Mouse (Mus musculus): ENCODE results near the gene H2-Ab1.

DNA sequence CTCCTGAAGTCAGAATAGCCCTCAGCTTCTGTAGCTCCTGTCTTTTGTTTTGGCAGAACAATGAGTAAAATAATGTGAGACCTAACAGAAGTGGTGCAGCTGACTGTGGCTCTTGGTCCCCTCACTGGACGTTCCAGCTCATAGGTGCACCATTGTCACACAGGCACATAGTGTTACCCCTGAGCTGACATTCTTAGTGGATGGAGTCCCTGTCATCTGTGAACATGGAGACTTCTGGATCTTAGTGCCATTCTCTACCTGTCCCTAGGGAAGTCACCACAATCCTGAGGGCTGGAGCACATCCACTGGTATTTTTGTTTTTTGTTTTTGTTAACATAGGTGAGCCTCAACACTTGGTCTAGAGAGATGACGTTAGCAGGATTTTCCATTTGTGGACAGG, 13.5 kb downstream of the H2-Ab1 start:
- TF ChIP-seq GATA1 (IDR thresholded peaks at IDR 0.05; ENCODE audit: borderline replicate concordance, low read length) (no peak), FLI1 (IDR thresholded peaks at IDR 0.05; ENCODE audit: low read length) (no peak)
